Mouse (Mus musculus) MEL (cell line): ENCODE results near the gene Fcer1g.

Experiments
- BHLHE40 ChIP-seq: IDR thresholded peaks from 2 replicates; pipeline ENCODE4 v1.6.1; 2012; ENCODE audit warnings: low read depth, mild to moderate bottlenecking, inconsistent platforms, low read length, improper control_type of control experiment, borderline replicate concordance
- CHD2 ChIP-seq: IDR thresholded peaks from 2 replicates; pipeline ENCODE4 v1.6.1; 2011; ENCODE audit warnings: low read length, improper control_type of control experiment
- CTCF ChIP-seq, 3 experiments: IDR thresholded peaks in 2 of 3; conservative IDR thresholded peaks in 1 of 3; 2 replicates each; pipeline ENCODE4 v1.5.1; 2011 to 2012; ENCODE audit warnings: low read length in 3 of 3, low read depth in 2 of 3, mild to moderate bottlenecking in 2 of 3, improper control_type of control experiment in 1 of 3, inconsistent platforms in 1 of 3, mixed read lengths in 1 of 3, moderate library complexity in 1 of 3; ENCODE audit not compliant: control insufficient read depth in 1 of 3, insufficient read depth in 1 of 3, poor library complexity in 1 of 3, severe bottlenecking in 1 of 3
- EP300 ChIP-seq, 2 experiments: IDR thresholded peaks; 2 replicates each; pipeline ENCODE4 v1.6.1; 2011; ENCODE audit warnings: improper control_type of control experiment in 2 of 2, low read length in 2 of 2, low read depth in 1 of 2, mild to moderate bottlenecking in 1 of 2
- GATA1 ChIP-seq: IDR thresholded peaks from 2 replicates; pipeline ENCODE4 v1.6.1; 2011; ENCODE audit warnings: low read depth, low read length, improper control_type of control experiment
- JUND ChIP-seq: IDR thresholded peaks from 2 replicates; pipeline ENCODE4 v1.6.1; 2011; ENCODE audit warnings: low read depth, mild to moderate bottlenecking, improper control_type of control experiment, low read length
- MAFK ChIP-seq: IDR thresholded peaks from 2 replicates; pipeline ENCODE4 v1.6.1; 2011; ENCODE audit warnings: low read depth, mild to moderate bottlenecking, low read length, improper control_type of control experiment, borderline replicate concordance
- MAX ChIP-seq: IDR thresholded peaks from 2 replicates; pipeline ENCODE4 v1.6.1; 2011; ENCODE audit warnings: low read length, improper control_type of control experiment
- MYC ChIP-seq: IDR thresholded peaks from 2 replicates; pipeline ENCODE4 v1.6.1; 2011; ENCODE audit warnings: low read depth, mild to moderate bottlenecking, low read length, improper control_type of control experiment, moderate library complexity
- POLR2A ChIP-seq, 2 experiments: IDR thresholded peaks; 2 replicates each; pipeline ENCODE4 v1.6.1; 2011 to 2012; ENCODE audit warnings: low read length in 2 of 2, mild to moderate bottlenecking in 2 of 2, control low read depth in 1 of 2, improper control_type of control experiment in 1 of 2, low read depth in 1 of 2, moderate library complexity in 1 of 2; ENCODE audit not compliant: control insufficient read depth in 1 of 2, insufficient read depth in 1 of 2, poor library complexity in 1 of 2
- TAL1 ChIP-seq: IDR thresholded peaks from 2 replicates; pipeline ENCODE4 v1.6.1; 2012; ENCODE audit warnings: mild to moderate bottlenecking, inconsistent platforms, low read length, moderate library complexity, mixed read lengths
- UBTF ChIP-seq: IDR thresholded peaks from 2 replicates; pipeline ENCODE4 v1.6.1; 2012; ENCODE audit warnings: low read depth, mild to moderate bottlenecking, inconsistent platforms, low read length, improper control_type of control experiment, moderate library complexity, borderline replicate concordance; ENCODE audit not compliant: insufficient read depth
- ZMIZ1 ChIP-seq: IDR thresholded peaks from 2 replicates; pipeline ENCODE4 v1.6.1; 2012; ENCODE audit warnings: low read depth, mild to moderate bottlenecking, inconsistent platforms, low read length, improper control_type of control experiment, moderate library complexity

GRCm38 (mm10) chr1:171237438-171237837, 3.3 kb upstream of the Fcer1g start:
- no peak for TF ChIP-seq CTCF (IDR thresholded peaks at IDR 0.05 in 2 of 3, conservative IDR thresholded peaks at IDR 0.05 in 1 of 3; ENCODE audit: control insufficient read depth in 1 of 3, insufficient read depth in 1 of 3, low read depth in 2 of 3, low read length in 3 of 3, poor library complexity in 1 of 3, severe bottlenecking in 1 of 3)
- TF ChIP-seq GATA1 = no peak
- no peak for TF ChIP-seq POLR2A (IDR thresholded peaks at IDR 0.05; ENCODE audit: control insufficient read depth in 1 of 2, insufficient read depth in 1 of 2, low read depth in 1 of 2, low read length in 2 of 2, poor library complexity in 1 of 2)
- TF ChIP-seq MAX = no peak
- TF ChIP-seq UBTF = no peak
- TF ChIP-seq MYC = no peak
- no peak for TF ChIP-seq EP300 (IDR thresholded peaks at IDR 0.05; ENCODE audit: low read depth in 1 of 2, low read length in 2 of 2)
- TF ChIP-seq JUND = no peak
- no peak for TF ChIP-seq BHLHE40
- no peak for TF ChIP-seq ZMIZ1
- no peak for TF ChIP-seq TAL1
- TF ChIP-seq MAFK = no peak
- no peak for TF ChIP-seq CHD2
